Mouse (Mus musculus) heart, postnatal 14 days (tissue): ENCODE measurements around the gene Mgrn1. TPM values are rescaled to one million over a fixed set of nuclear protein-coding genes. Genes with fewer than 3 reads are reported as not detected.

ENCODE experiments used
- DNase-seq, 2 experiments: peaks; one replicate each; pipeline ENCODE4 v3.0.0; 2021 to 2022
- intact Hi-C: fragments of 180-260 bp; cut with DNase I; formaldehyde crosslinking; loops from one replicate; pipeline ENCODE4 v1.15.1; 2025
- long read RNA-seq, 2 experiments: library from polyadenylated mRNA; stranded (forward); transcript quantifications; one replicate each; pipeline ENCODE4 v2.0.0; 2021
- total RNA-seq, 2 experiments: library from RNA; stranded (reverse); gene quantifications; 2 replicates each; pipeline ENCODE4 v1.2.3; 2021

Gene Mgrn1
- 100 to 1,000 TPM; 151 to 161 TPM for total RNA-seq
- long read RNA-seq, experiment 1, transcript Mgrn1-202 (17 exons, 3,138 nt) = major isoform, 73 of 298 reads
- long read RNA-seq, experiment 1, transcript Mgrn1-201 (16 exons, 3,095 nt) = minor isoform, 24 of 298 reads
- long read RNA-seq, experiment 1, partial matches to known transcripts = 14 of 298 reads
- long read RNA-seq, experiment 1, other reads (novel, unspliced or antisense) = 182 of 298 reads
- long read RNA-seq, experiment 2, transcript Mgrn1-202 (17 exons, 3,138 nt) = major isoform, 56 of 264 reads
- long read RNA-seq, experiment 2, transcript Mgrn1-201 (16 exons, 3,095 nt) = minor isoform, 37 of 264 reads
- long read RNA-seq, experiment 2, transcript Mgrn1-203 (17 exons, 2,250 nt) = minor isoform, 8 of 264 reads
- long read RNA-seq, experiment 2, partial matches to known transcripts = 13 of 264 reads
- long read RNA-seq, experiment 2, other reads (novel, unspliced or antisense) = 150 of 264 reads

- DNase-seq = peak; percentile 89 to 90
- intact Hi-C loops = loop anchor here (2.0 kb wide), 1 partner anchor 27 kb away; no protein-coding TSS in a partner anchor
Observed at GRCm38 (mm10) chr16:4885760-4886689, at the start of gene Mgrn1. TSS of gene Mgrn1 (plus strand) at chr16:4886249.

- no peak for DNase-seq
- intact Hi-C loops = no loop called here
Observed at GRCm38 (mm10) chr16:4837631-4838030, 48.4 kb upstream of the Mgrn1 start.

- intact Hi-C loops = no loop called here
- DNase-seq = no peak
Observed at GRCm38 (mm10) chr16:4839552-4839951, 46.5 kb upstream of the Mgrn1 start.

- no peak for DNase-seq
- intact Hi-C loops = no loop called here
Observed at GRCm38 (mm10) chr16:4840231-4840630, 45.8 kb upstream of the Mgrn1 start.

- intact Hi-C loops = no loop called here
- DNase-seq = no peak
Observed at GRCm38 (mm10) chr16:4847041-4847440, 39.0 kb upstream of the Mgrn1 start.

- no peak for DNase-seq
Observed at GRCm38 (mm10) chr16:4848090-4848489, 38.0 kb upstream of the Mgrn1 start.

GRCm38 (mm10) chr16:4850361-4850760 is 35.7 kb upstream of the Mgrn1 start:
- DNase-seq = no peak
- intact Hi-C loops = no loop called here

More at GRCm38 (mm10) chr16:4848090-4848489, 38.0 kb upstream of the Mgrn1 start:
- intact Hi-C loops = no loop called here

GRCm38 (mm10) chr16:4850938-4851628 is 35.0 kb upstream of the Mgrn1 start:
- intact Hi-C loops = no loop called here
- no peak for DNase-seq

GRCm38 (mm10) chr16:4855046-4855650 is 30.9 kb upstream of the Mgrn1 start:
- no peak for DNase-seq
- intact Hi-C loops = no loop called here

GRCm38 (mm10) chr16:4861392-4861791 is 24.7 kb upstream of the Mgrn1 start:
- no peak for DNase-seq
- intact Hi-C loops = loop anchor here (5.0 to 10.0 kb wide), 2 partner anchors 97 to 229 kb away; no protein-coding TSS in a partner anchor

- intact Hi-C loops = loop anchor here (5.0 to 10.0 kb wide), 2 partner anchors 98 to 231 kb away; no protein-coding TSS in a partner anchor
- peak; percentile 78 to 86 for DNase-seq
Observed at GRCm38 (mm10) chr16:4862863-4863483, 23.1 kb upstream of the Mgrn1 start.

GRCm38 (mm10) chr16:4863742-4864141 is 22.3 kb upstream of the Mgrn1 start:
- no peak for DNase-seq
- intact Hi-C loops = loop anchor here (5.0 to 10.0 kb wide), 2 partner anchors 99 to 231 kb away; no protein-coding TSS in a partner anchor

GRCm38 (mm10) chr16:4866101-4866695 is 19.9 kb upstream of the Mgrn1 start:
- intact Hi-C loops = loop anchor here (10.0 kb wide), 1 partner anchor 101 kb away; no protein-coding TSS in a partner anchor
- no peak for DNase-seq

GRCm38 (mm10) chr16:4870490-4870889 is 15.6 kb upstream of the Mgrn1 start:
- DNase-seq = no peak
- intact Hi-C loops = no loop called here

GRCm38 (mm10) chr16:4871926-4872325 is 14.1 kb upstream of the Mgrn1 start:
- no peak for DNase-seq
- intact Hi-C loops = no loop called here

- intact Hi-C loops = no loop called here
Observed at GRCm38 (mm10) chr16:4875198-4876032, 10.6 kb upstream of the Mgrn1 start.

GRCm38 (mm10) chr16:4876033-4876680 is 9.9 kb upstream of the Mgrn1 start:
- DNase-seq = peak; percentile 65 to 72
- intact Hi-C loops = no loop called here

More at GRCm38 (mm10) chr16:4875198-4876032, 10.6 kb upstream of the Mgrn1 start:
- no peak for DNase-seq
